Mouse (Mus musculus) adrenal gland, adult 10 weeks (tissue): ENCODE results near the gene Fam13a. TPM values are rescaled to one million over a fixed set of nuclear protein-coding genes. Genes with fewer than 3 reads are reported as not detected.

ENCODE experiments used
- polyA plus RNA-seq: library from polyadenylated mRNA; stranded (reverse); fragments of 350-450 nt; fragmentation: Illumina TruSeq; extraction: RNeasy Lipid Tissue Mini Kit (QIAGEN cat#74804); gene quantifications from one replicate; pipeline ENCODE4 v1.2.3, GENCODE M21; 2014; ENCODE audit warnings: low read depth, low replicate concordance

The Fam13a gene
- 37.8 TPM for polyA plus RNA-seq

GRCm38 (mm10) chr6:59024164-59024724 lies at the start of gene Fam13a:
TSS of gene Fam13a (minus strand) at chr6:59024549.

GRCm38 (mm10) chr6:58906852-58907261 lies 117.5 kb downstream of the Fam13a start, which contains the start of gene Nap1l5:
TSS of gene Nap1l5 (minus strand) at chr6:58907076.

Other genes starting within 250 kb of the Fam13a start
- 19.7 TPM for gene Herc3, start 193.1 kb downstream of the Fam13a start, polyA plus RNA-seq
- gene Nap1l5, start 117.5 kb downstream of the Fam13a start, polyA plus RNA-seq: 141 TPM
- gene Tigd2, start 184.3 kb upstream of the Fam13a start, polyA plus RNA-seq: 51.4 TPM